Mouse (Mus musculus) mouse embryonic stem cell (cell line): ENCODE data around the gene 1700037H04Rik.

ENCODE experiments used
- in situ Hi-C, 2 experiments: fragments of 300-500 bp; cut with MboI; formaldehyde crosslinking; loops; 1 replicate in 1 of 2; 3 replicates in 1 of 2; pipeline ENCODE4 v1.14.3; 2019 to 2020; ENCODE audit warnings: low sequenced_read_pairs in 2 of 2, low pct_unique_long_range_greater_than_20kb in 1 of 2, mixed read lengths in 1 of 2; ENCODE audit not compliant: unreplicated experiment in 1 of 2

The 1700037H04Rik gene

GRCm38 (mm10) chr2:131154036-131154435 is 5.8 kb downstream of the 1700037H04Rik start:
- in situ Hi-C loops: no loop called here

GRCm38 (mm10) chr2:131152166-131152730 is 7.6 kb downstream of the 1700037H04Rik start:
- in situ Hi-C loops: no loop called here

- in situ Hi-C loops: no loop called here
Measured at GRCm38 (mm10) chr2:131149254-131149578, 10.7 kb downstream of the 1700037H04Rik start.

GRCm38 (mm10) chr2:131148353-131149253 is 11.3 kb downstream of the 1700037H04Rik start:
- in situ Hi-C loops: no loop called here

GRCm38 (mm10) chr2:131147043-131147365 is 12.9 kb downstream of the 1700037H04Rik start:
- in situ Hi-C loops: no loop called here

- in situ Hi-C loops: no loop called here
Measured at GRCm38 (mm10) chr2:131146193-131147042, 13.5 kb downstream of the 1700037H04Rik start.

GRCm38 (mm10) chr2:131145536-131145935 is 14.3 kb downstream of the 1700037H04Rik start:
- in situ Hi-C loops: no loop called here

- in situ Hi-C loops: no loop called here
Measured at GRCm38 (mm10) chr2:131145121-131145520, 14.8 kb downstream of the 1700037H04Rik start.

- in situ Hi-C loops: no loop called here
Measured at GRCm38 (mm10) chr2:131143007-131143780, 16.7 kb downstream of the 1700037H04Rik start.

- in situ Hi-C loops: no loop called here
Measured at GRCm38 (mm10) chr2:131142592-131142991, 17.3 kb downstream of the 1700037H04Rik start.

- in situ Hi-C loops: no loop called here
Measured at GRCm38 (mm10) chr2:131141336-131141986, 18.4 kb downstream of the 1700037H04Rik start.

- in situ Hi-C loops: no loop called here
Measured at GRCm38 (mm10) chr2:131140533-131140905, 19.4 kb downstream of the 1700037H04Rik start.

- in situ Hi-C loops: no loop called here
Measured at GRCm38 (mm10) chr2:131139886-131140532, 19.9 kb downstream of the 1700037H04Rik start.

GRCm38 (mm10) chr2:131139287-131139686 is 20.6 kb downstream of the 1700037H04Rik start:
- in situ Hi-C loops: no loop called here

- in situ Hi-C loops: no loop called here
Measured at GRCm38 (mm10) chr2:131138760-131139159, 21.1 kb downstream of the 1700037H04Rik start.

- in situ Hi-C loops: no loop called here
Measured at GRCm38 (mm10) chr2:131138296-131138695, 21.6 kb downstream of the 1700037H04Rik start.

- in situ Hi-C loops: no loop called here
Measured at GRCm38 (mm10) chr2:131135521-131136139, 24.3 kb downstream of the 1700037H04Rik start.
